Mouse (Mus musculus) thymus, postnatal 14 days (tissue): ENCODE measurements around the gene Myo3b.
"Not testable (repeated sequence)": the region's sequence is repeated elsewhere in the genome, so short reads cannot be mapped to it uniquely, and the experiment has no call there.

Source experiments
- DNase-seq: peaks from one replicate; pipeline ENCODE4 v3.0.0; 2021

Myo3b gene

DNA sequence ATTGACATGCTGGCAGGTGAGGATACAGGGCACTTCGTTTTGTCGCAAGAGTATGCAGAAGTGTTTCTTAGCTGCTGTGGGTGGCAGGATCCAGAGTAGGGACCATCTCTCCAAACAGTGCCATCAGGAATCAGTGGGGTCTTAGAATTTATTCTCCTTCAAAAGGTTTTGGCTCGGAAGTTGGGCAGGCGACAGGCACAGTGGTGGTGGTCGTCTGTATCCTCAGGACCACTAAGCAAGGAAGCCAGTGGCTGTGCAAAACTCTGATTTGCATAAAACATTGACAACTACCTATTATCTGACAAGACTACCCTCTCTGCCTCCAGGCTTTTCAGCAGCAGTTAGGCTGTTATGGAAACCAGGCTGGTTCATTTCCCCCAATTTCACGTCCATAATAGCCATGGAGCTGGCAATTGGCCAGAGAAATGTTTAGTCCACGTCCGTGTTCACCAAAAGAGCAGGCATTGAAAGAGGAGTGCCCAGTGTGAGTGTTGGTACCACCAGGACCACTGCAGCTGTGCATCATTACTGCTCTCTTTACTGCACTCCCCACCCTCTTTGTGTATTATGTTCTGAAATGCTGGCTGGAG lies 163.7 kb downstream of the Myo3b start:
- no peak for DNase-seq

DNA sequence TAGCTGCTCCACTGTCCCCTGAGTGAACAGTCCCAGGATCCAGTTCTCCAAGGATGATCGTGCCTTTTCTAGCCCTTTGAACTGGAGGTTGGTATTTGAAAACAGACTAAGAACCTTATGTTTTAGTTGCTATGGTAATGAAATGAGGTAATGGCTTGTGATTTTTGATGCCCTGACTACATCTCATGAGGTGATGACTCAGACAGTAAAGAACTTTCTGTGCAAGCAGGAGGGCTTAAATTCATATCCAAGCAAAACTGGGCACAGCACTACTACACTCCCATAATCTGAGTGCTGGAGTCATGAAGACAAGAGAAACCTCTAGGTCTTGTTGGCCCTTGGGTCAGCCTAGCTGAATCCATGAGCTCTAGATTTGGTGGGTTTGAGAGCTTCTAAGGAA lies 169.5 kb downstream of the Myo3b start:
- no peak for DNase-seq

DNA sequence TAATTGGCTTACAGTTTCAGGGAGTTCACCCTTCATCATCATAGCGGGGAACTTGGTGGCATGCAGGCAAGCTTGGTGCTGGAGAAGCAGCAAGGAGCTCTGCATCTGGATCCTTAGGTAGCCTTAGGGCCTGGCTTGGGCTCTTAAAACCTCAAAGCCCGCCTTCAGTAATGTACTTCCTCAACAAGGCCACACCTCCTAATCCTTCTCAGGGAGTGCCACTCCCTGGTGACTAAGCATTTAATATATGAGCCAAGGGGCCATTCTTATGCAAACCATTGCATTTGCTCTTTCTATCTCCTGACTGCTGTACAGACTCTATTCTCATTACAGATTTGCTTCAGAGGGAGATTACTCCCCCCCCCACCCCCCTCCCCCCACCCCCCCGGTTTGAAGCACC lies 170.9 kb downstream of the Myo3b start:
- no peak for DNase-seq

DNA sequence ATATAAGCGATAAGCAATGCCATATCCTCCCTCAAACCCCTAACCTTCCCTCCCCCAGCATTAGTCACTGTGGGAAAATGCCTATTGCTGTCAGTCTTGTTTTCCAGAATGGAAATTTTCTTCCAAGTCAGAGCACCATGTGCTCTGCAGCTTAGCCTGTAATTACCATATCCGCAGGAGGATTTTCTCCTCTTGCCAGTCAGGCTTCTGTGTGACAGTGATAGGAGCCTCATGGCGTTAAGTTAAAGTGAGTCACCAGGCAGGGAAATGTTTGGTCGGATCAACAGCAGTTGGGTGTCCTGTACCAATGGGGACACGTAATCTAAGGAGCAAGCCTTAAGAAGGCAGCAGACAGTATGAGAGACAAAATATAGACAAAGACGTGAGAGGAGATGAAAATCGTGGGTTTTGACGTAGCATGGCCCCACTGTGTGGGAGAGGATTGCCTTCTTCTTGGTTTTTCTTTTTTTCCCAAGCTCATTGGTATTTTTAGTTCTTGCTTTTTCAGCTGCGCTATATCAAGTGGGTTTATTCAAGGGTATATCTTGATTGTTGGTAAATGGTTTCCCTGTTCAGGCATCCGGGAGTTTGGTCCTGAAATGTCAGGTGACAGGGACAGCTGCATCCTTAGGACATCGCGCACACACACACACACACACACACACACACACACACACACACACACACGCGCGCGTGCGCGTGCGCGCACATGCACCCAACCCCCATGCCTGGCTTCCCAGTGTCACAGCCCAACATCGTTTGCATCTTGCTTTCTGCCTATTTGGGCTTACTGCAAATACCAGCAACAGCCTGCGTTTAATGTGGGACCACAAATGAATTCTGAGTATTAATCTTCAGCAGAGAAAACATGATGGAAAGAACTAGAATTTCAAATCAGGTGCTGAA lies 171.8 kb downstream of the Myo3b start:
- DNase-seq, result no peak

DNA sequence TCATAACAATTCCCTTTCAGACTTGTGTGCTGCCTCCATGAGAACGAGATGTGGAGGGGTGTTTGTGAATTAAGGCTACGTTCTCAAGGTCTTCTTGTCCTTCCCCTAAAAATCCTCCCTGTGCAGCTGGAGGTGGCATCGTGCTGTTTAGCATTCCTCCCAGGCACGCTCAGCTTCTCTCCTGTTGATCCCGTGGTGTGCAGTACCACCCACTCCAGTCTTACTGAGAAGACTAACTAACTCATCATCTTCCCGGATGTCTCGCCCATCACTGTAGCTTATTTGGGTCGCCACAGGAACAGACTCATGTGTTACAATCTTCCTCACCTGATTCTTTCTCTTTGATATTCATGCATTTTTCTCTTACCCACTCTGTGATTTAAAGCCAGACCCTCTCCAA lies 175.5 kb downstream of the Myo3b start:
- DNase-seq, result no peak

DNA sequence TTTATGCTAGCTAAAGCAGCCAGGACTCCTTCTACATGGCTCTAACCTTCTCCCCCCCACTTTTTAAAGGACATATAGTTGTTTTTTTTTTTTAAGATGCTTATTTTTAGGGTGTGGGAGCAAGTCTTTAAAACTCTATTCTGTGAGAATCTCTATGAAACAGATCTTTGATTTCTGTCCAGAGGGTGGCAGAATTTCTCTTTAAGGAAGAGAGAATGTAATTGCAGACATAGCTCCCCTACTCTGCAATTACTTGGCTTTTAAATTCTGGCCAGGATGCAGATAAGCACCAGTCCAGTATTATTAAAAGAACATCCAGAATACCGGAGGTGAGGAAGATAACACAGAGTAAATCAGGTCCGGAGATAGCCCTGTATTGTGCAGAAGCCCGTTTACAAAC lies 178.9 kb downstream of the Myo3b start:
- no peak for DNase-seq

DNA sequence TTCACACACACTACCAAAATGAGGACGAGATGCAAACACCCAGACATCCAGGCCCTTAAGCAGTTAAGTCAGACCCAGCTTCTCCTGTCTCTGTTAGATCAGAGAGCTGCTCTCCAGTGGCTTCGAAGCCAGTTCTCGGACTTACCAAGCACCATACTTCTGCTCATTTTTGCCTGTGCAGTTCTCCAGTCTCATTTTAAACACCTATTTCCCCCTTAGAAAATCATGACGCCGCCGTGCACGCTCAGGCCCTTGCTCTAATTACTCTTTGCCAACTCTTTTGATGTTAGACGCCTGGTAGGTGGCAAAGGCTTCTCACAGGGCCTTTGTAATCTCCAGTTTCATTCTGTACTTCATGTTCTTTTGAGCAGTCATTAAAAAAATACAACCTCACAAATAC lies 179.5 kb downstream of the Myo3b start:
- no peak for DNase-seq

DNA sequence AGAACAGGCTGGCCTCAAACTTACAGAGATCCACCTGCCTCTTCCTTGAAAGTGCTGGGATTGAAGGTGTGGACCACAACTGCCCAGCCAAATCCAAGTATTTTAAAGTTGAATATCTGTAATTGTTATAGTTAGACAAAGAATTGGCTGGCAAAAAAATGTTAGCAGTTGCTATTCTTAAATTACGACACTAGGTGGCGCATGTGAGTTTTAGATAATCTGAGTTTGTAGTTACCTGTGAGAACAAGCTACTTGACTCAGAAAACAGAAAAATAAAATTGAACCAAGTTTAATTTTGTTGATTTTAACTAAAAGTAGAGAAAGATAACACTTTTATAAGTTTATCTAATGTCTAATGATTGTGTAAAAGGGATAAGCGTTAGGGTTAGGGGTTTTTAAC lies 187.8 kb downstream of the Myo3b start:
- peak; percentile 4 for DNase-seq

DNA sequence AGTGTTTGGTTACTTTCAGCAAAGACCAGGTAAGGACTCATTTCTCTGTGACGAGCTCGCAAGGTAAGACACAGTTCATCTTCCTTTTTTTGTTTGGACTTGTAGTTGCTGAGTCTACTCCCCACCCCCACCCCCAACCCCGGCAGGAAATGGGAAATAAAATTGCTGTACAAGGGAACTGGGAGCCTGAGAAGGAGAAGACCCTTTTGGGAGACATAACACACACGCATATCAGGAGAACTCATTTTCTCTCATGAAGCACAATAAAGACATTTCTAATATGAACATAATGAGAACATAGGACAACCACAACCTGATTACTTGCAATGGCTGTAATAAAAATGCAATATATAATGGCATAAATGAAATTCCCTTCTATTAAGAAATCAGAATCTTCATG lies 195.5 kb downstream of the Myo3b start:
- DNase-seq, result not testable (repeated sequence)

DNA sequence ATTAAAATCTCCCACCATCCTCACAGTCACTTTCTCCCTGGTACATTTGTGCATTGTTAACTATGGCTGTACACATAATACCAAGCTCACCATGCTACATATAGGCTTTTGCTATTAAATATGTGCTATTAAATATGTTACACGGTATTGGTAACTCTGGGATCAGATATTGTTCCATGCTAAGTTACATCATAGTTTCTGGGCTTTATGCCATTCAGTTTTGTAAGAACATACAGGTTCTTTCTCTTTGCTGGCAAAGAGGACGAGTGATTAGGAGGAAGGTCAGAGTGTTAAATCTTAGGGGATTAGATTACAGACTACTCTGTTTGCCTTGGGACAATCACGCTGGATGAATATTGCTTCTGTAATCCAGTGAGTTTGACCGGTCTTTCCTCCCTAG lies 207.1 kb downstream of the Myo3b start:
- DNase-seq, result no peak

DNA sequence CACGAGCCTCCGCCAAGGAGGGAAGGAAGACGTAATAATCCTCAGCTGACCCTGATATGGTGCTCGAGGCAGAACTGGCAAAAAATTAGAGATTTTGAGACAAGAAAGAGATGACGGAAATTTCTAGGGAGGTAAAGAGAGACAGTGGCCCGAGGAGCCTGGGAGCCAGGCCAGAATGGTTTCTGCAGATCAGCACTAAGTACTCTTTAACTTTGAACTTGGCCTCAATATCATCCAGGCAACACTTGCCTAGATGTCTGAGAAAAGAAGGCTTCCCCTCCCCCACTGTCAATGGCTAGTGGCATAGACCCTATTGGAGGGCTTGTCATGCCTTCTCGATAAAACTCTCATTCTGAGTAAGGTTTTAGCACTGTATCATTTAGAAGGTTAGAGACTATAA lies 209.7 kb downstream of the Myo3b start:
- DNase-seq, result no peak

DNA sequence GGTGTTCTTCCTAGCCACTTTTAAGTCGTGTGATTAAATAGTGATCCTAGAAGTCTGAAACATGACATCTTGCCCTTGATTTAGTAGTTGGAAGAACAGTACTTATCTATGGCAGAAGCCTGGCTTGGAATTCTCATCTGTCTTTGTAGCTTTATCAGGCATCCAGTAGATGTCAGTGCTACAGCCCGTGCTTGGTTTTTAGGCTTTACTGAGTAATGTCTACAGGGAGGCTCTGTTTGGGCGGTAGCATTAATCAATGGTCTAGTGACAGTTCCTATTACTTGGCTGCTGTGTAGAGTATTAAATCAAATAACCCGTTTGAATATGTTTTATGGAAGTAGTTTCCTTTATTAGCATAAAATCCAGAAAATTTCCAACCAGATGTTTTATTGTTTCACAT lies 210.9 kb downstream of the Myo3b start:
- no peak for DNase-seq

DNA sequence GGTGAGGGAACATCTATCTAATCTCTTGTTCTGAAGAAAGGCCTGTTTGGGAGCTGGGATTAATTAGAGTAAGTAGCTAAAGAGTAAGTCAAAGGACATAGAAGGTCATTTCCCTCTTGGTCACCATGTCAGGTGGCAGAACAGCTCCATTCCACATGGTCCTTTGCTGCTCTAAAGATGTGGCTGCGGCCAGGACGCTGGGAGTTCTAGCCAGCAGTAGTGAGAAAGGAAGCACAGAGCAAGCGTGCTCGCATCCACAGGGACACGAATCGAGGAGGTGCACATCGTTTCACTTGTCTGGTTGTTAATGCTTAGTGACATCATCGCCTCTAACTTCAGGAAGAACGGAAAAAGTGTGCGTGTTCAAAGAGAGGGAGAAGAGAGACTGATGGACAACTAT lies 212.3 kb downstream of the Myo3b start:
- no peak for DNase-seq

DNA sequence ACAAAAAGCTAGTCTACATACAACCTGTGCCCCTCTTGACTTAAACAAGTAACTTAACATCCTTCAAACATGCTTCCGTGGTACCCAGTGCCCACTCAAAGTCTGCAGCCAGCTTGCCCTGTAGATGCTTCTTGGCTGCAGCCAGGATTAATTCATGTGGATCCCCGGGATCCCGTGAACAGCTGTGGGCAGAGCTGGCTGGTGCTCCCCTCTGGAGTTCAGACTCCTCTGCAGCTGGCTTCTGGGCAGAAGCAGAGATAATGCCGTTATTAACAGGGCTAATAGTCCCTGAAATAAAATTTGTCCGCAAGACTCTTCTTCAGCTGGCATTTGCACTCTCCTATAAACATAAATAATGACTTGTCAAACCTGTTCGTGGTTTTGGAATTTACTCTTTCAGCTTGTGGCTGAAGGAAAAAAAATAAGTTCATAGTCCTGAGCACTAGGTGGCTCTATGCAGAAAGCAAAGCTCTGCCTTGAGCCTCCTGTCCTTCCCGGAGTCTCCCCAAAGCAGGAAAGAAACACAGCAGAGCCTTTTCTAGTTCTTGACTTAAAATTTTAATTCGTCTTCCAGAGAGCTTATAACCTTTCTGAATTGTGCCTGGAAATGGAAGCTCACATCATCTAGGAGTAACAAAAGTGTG lies 220.6 kb downstream of the Myo3b start:
- DNase-seq, result no peak

DNA sequence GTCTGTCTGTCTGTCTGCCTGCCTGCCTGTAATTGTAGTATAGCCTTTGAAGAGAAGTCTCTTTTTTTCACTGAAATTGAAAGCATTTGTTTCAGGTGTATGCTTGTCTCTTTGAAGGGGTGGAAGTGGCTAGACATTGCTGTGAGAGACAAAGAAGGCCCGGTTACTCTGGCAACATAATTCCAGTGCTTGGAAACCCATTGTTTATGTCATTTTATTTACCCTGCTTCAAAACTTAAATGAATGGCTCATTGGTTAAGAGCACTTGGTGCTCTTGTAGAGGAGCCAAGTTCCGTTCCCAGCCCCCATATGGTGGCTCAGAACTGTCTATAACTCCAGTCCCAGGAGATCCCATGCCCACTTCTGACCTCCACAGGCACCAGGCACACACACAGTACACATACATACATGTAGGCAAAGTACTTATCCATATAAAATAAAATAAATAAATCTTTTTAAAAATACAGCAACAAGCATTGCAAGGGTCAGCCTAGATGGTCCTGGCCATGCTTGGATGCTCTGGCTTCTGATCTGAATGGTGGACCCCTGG lies 221.8 kb downstream of the Myo3b start:
- no peak for DNase-seq

DNA sequence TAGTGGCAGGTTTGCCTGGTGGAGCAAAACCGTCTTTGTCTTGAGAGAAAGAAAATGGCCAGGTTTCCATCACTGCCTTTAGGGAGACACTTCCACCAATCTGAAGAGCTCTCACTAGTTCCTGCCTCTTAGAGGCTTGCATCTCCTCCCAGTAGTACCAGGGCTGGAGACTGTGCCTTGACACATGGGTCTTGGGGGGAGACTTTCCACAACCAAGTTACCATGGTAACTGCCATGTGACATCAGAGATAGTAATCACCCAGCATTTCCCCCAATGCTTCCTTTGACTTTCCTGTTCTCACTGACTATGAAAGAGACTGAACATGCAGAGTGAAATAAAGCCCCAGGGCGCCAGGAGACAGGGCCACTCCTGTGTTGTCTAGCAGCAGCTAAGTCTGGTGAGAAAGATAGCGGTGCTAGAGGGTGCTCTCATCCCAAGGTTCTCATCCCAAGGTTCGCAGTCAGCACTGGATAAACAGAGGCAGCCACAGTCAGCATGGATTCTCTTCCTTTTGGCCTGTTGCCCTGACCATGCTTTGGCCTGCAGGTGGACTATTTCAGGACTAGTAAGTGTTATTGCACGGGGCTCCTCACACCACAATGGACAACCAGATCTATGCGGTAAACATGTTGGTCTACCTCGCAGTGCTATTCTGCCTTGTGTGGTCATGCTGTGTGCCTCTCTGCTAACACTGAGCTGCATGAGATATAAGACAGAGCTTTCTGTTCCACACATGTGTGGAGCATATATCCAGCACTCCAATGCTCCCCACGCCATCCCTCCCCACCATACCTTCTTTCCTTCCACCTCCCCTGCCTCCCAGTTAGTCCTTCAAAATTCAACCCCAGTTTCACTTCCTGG lies 223.0 kb downstream of the Myo3b start:
- DNase-seq, result peak; percentile 46

DNA sequence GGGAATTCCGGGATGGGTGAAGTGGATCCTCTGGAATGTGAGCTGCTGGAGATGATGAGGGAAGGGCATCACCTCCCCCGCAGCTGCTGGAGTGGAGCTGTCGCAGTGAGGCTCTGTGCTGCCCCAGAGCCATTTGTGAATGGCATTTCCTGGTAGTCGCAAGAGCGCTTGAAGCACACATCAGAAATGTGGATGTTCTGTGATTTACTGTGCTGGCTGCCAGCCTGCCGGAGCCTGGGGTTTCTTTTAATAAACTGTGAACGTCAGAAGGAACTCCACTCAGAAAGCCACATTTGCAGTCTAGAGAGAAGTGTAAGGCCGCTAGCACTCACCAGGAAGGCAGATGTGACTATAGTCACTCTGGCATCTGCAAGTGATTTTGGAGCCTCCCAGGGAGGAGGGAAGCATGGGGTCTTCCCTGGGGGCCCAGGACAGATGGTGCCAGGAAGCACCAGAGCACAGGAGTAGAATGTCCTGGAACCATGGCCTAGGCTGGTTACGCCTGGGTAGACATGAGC lies 223.7 kb downstream of the Myo3b start:
- no peak for DNase-seq

DNA sequence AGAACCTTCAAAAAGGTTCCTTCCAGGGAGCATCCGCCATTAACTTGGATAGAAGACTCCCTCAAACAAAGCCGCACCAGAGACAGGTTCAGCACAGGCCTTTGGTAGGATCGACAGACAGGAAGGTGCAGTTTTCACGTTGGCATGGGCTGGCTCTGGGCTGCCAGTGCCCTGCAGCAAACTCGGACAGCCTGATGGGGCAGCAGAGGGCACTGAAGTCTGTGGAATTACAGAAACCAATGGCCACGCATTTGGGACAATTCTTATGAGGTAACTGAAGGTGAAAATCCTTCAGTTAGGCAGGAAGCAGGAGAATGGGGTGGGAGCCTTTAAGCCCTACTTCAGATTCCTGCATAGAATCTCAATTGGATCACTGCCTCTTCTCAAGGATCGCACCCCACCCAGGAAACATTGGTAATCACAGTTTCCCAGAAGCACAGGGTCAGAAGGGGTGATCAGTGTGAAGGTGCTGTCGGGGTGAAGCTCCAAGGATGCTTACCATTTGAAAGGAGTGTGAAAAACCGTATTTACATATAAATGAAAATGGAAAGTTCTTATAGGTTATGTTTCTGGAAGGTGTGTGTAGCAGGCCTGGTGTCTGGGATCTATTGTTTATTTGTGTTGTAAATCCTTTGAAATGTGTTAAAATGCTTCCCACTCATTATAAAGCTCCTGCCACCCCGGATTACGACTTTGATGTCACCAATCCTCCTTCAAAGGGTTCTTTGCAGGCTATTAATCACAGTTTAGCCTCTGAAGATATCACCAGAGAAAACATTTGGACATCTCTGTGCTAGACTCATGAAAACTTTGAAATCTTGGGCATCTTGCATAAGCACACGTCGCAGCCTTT lies 239.7 kb downstream of the Myo3b start:
- DNase-seq, result no peak

DNA sequence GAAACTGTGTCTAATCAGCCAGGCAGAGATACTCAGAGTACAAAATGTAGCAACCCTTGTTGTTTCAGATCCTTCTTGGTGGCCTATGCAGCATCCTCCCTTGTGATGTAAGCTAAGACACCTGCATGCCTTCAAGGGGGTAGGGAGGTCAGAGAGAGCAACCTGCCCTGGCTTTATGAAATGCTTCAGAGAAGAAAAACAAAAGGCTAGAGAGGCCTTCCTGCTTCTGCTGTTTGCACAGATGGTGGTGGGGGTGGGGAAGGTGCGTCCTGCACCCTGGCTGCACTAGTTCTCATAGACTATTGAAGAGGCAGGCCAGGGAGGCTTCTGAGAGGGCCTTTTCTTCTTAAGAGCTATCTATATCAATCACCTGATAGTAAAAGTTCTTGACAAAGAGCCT lies 245.2 kb downstream of the Myo3b start:
- peak; percentile 48 for DNase-seq

DNA sequence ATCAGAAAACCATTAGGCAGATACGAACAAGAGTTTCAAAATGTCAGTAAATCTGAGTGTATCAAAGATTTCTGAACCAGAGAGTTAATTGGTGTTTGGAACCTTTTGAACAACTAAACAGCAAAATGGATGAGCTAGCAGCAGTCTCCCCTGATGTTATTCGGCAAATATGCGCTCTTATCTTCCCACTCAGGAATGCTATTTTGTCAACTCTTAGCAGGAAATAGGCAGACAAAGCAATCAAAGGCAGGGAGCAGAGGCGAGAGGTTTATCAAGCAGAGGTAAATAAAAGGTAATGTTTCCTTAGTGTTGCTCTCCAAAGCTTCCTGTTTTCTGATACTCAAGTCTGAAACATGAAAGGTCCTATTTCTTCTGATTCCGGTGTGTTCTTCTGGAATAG lies 252.1 kb downstream of the Myo3b start:
- DNase-seq, result no peak

DNA sequence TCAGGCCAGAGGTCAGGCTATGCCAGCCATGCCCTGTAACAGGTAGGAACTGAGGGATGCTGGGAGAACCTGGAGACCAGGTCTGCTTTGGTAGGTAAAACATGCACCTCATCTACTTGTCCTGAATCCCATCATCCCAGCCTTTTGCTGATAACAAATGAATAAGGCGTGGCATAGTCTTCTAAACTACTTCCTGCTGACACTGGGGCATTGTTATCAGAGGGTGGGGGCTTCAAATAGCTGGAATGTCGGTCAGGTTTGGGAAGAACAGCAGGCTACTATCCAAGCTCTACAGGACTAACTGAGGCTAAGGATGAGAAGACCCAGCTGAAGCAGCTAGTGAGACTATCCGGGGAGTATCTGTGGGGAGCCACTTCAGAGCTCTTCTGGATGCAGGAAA lies 253.8 kb downstream of the Myo3b start:
- no peak for DNase-seq

DNA sequence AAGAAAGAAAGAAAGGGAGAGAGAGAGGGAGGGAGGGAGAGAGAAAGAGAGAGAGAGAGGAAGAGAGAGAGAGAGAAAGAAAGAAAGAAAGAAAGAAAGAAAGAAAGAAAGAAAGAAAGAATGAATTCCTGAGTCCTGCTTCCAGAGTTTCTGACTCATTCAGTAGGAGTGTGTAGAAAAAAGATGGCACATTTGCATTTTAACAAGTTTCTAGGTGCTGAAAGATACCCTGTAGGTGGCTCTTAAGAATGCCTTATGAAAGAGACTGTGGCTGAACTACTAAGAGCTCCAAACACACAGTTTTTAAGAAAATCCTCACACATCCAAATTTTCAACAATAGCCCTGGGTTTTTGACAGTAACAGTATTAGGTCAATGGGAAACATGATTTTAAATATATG lies 264.0 kb downstream of the Myo3b start:
- no peak for DNase-seq
